In genomic region chr2:30247681-30248080, GRCm38 (mm10) we compare ENCODE assay signal across 29 mouse cellular contexts. TPM values are rescaled to one million over a fixed set of nuclear protein-coding genes. Genes with fewer than 3 reads are reported as not detected.
"Had no signal": no experiment of that assay in that cellular context is flagged by ENCODE, and none has a peak within 500 bp of the region (broad histone marks: within the 10 kb centered on the region; RNA-seq: fewer than 3 reads in every experiment).

No protein-coding gene starts in this region.

- H3K9ac ChIP-seq: kidney, embryonic 15.5 days; liver, embryonic 12.5 days; liver, embryonic 15.5 days; lung, embryonic 15.5 days; midbrain, embryonic 13.5 days; neural tube, embryonic 13.5 days had no signal

- H3K27me3 ChIP-seq: kidney, embryonic 15.5 days; limb, embryonic 13.5 days; liver, embryonic 12.5 days; liver, embryonic 15.5 days; lung, embryonic 15.5 days; megakaryocyte, embryonic 14.5 days; midbrain, embryonic 13.5 days; neural tube, embryonic 13.5 days had no signal

- H3K4me3 ChIP-seq: kidney, embryonic 15.5 days; limb, embryonic 10.5 days; limb, embryonic 13.5 days; liver, embryonic 12.5 days; liver, embryonic 15.5 days; lung, embryonic 15.5 days; megakaryocyte, embryonic 14.5 days; midbrain, embryonic 10.5 days; midbrain, embryonic 13.5 days; myocyte; neural tube, embryonic 13.5 days had no signal

- DNase-seq: kidney, postnatal 10 days; kidney, postnatal 36 days; liver; lung, adult 18-20 months; lung, postnatal 10 days; lung, postnatal 36 days; retina, postnatal 1 day; right cerebral cortex, postnatal 25 days; thymus, adult 2 months; thymus, postnatal 14 days; thymus, postnatal 4 days had no signal

- H3K27ac ChIP-seq: kidney, embryonic 15.5 days; limb, embryonic 10.5 days; limb, embryonic 13.5 days; liver, embryonic 12.5 days; liver, embryonic 15.5 days; lung, embryonic 15.5 days; midbrain, embryonic 10.5 days; midbrain, embryonic 13.5 days; neural tube, embryonic 13.5 days; stomach, postnatal 0 days had no signal

RNA-seq across cellular contexts. Expression of gene Gm28035, which starts 7.3 kb away (rescaled TPM):
- total RNA-seq: monocyte, adult 5-6 weeks had no signal

RNA-seq across cellular contexts. Expression of gene Gm28038, which starts 33.2 kb away (rescaled TPM):
- total RNA-seq: layer of hippocampus, postnatal 25 days; left cerebral cortex, adult 18-20 months; monocyte, adult 5-6 weeks; neutrophil, adult 5-6 weeks had no signal
- polyA plus RNA-seq: kidney, embryonic 15.5 days; limb, embryonic 10.5 days; limb, embryonic 13.5 days; liver, embryonic 12.5 days; liver, embryonic 15.5 days; lung, embryonic 15.5 days; midbrain, embryonic 10.5 days; midbrain, embryonic 13.5 days; midbrain, embryonic 16.5 days; myocyte; neural tube, embryonic 13.5 days; stomach, embryonic 14.5 days; stomach, postnatal 0 days; thymus, adult 2 months had no signal
